Mouse (Mus musculus) thymus, adult 2 months (tissue): ENCODE measurements around the gene Crybg3.

Source experiments
- CTCF ChIP-seq: fragments of 200-500 bp; IDR thresholded peaks from 2 replicates; pipeline ENCODE4 v1.5.1; 2012; ENCODE audit warnings: mild to moderate bottlenecking, control low read depth, low read length, moderate library complexity, borderline replicate concordance; ENCODE audit not compliant: control insufficient read depth, poor library complexity, insufficient read depth; ENCODE audit errors: extremely low read depth
- POLR2A ChIP-seq: fragments of 200-500 bp; IDR thresholded peaks from 2 replicates; pipeline ENCODE4 v1.6.1; 2012; ENCODE audit warnings: mild to moderate bottlenecking, low read length, control low read depth, moderate library complexity; ENCODE audit not compliant: control insufficient read depth, poor library complexity, insufficient read depth; ENCODE audit errors: extremely low read depth

DNA sequence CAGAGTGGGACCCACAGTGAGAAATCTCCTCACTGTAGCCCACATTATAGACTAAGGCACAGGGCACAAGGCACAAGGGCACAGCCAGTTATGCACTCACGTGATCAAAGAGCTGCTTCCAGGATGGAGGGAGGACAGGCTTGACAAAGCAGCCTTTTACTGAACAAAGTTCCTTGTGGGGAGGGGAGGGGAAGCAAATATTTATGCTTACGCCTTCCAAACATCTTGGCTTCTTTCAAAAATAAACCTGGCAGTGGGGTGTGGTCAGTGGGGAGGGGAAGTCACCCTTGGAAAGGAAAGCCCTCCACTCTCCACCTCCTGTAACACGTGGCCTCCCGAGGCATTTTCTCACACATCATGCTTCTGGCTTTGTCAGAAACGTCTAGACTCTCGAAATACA lies 14.5 kb downstream of the Crybg3 start:
- TF ChIP-seq CTCF (no peak), POLR2A (no peak)
